Mouse (Mus musculus) stomach, embryonic 16.5 days (tissue): ENCODE measurements around the gene Auts2. TPM values are rescaled to one million over a fixed set of nuclear protein-coding genes. Genes with fewer than 3 reads are reported as not detected.

Experiments used
- ATAC-seq: fragments of 200-750 bp; cut with Nextera tagmentation; 2 replicates; pipeline ENCODE4 v1.8.0; 2017; ENCODE audit warnings: moderate number of reproducible peaks, moderate TSS enrichment; ENCODE audit not compliant: insufficient read depth, low FRiP score
- H3K27ac ChIP-seq: fragments of 300-500 bp; sonication (generic); 2 replicates; pipeline ENCODE4 v1.5.1; 2014; ENCODE audit warnings: low read length
- H3K27me3 ChIP-seq: fragments of 300-500 bp; sonication (generic); 2 replicates; pipeline ENCODE4 v1.6.1; 2014; ENCODE audit warnings: low read length, control low read depth, mixed read lengths; ENCODE audit not compliant: control insufficient read depth, insufficient read depth
- H3K36me3 ChIP-seq: fragments of 300-500 bp; sonication (generic); 2 replicates; pipeline ENCODE4 v1.6.1; 2014; ENCODE audit warnings: low read length; ENCODE audit not compliant: control insufficient read depth, insufficient read depth
- H3K4me1 ChIP-seq: fragments of 300-500 bp; sonication (generic); 2 replicates; pipeline ENCODE4 v1.6.1; 2014; ENCODE audit warnings: low read length, control low read depth, mixed read lengths; ENCODE audit not compliant: control insufficient read depth, insufficient read depth
- H3K4me2 ChIP-seq: fragments of 300-500 bp; sonication (generic); 2 replicates; pipeline ENCODE4 v1.6.1; 2014; ENCODE audit warnings: low read depth, low read length, mixed read lengths
- H3K4me3 ChIP-seq: fragments of 300-500 bp; sonication (generic); replicated peaks from 2 replicates; pipeline ENCODE4 v1.5.1; 2014; ENCODE audit warnings: mild to moderate bottlenecking, low read length
- H3K9ac ChIP-seq: fragments of 300-500 bp; sonication (generic); 2 replicates; pipeline ENCODE4 v1.6.1; 2014; ENCODE audit warnings: low read length
- H3K9me3 ChIP-seq: fragments of 300-500 bp; sonication (generic); replicated peaks from 2 replicates; pipeline ENCODE4 v1.6.1; 2016; ENCODE audit warnings: low read length, control low read depth; ENCODE audit not compliant: control insufficient read depth
- WGBS: fragments of 180-500 bp; shearing (Covaris S2); extraction: QIAGEN DNeasy Blood & Tissue Kit; methylation state at CpG from one replicate; pipeline ENCODE4 v1.1.7; 2014; 5-methylcytosine and 5-hydroxymethylcytosine counted together
- polyA plus RNA-seq: library from polyadenylated mRNA; unstranded; fragments of >200 nt; fragmentation: Nextera tagmentation; extraction: Ambion mirVana; gene quantifications from 2 replicates; pipeline ENCODE4 v1.2.1, GENCODE M21; 2015

Gene Auts2
- polyA plus RNA-seq, 1 experiment from 2014 or later = 20.1 TPM

- Histone ChIP-seq H3K27me3 (no peaks in the 10 kb centered on the region), H3K4me3 (no peak overlapping the region), H3K9me3 (no peaks in the 10 kb centered on the region), H3K27ac (no peak overlapping the region), H3K4me1 (peaks cover 15% of the 10 kb centered on the region; the same call in 1 of the 2 replicates), H3K9ac (no peak overlapping the region), H3K4me2 (no peak overlapping the region), H3K36me3 (no peaks in the 10 kb centered on the region)
- ATAC-seq = no peak
- 49% methylated on average over 3 of the region's 3 CpGs for WGBS
Observed at GRCm38 (mm10) chr5:132186659-132187058, 356.5 kb downstream of the Auts2 start.

DNA sequence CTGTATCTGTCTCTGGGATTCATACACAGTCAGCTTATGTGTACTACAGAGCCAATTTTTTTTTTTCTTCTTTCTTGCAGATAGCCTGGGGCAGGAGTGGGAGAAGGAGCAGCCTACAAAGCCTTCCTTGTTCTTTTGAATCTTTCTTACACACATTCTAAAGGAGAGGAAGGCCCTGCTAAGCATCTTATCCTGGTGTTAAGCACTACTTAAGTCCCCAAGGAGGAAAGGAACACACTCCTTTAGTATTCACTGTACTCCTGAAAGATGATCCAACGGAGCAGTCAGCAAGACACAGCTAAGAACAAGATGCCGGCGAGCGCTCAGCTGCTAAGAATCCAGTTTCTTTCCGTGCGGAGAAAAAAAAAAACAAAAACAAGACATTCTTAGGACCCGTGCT, 356.9 kb downstream of the Auts2 start:
- 41% methylated on average over 7 of the region's 7 CpGs for WGBS
- Histone ChIP-seq H3K4me3 (no peak overlapping the region), H3K4me1 (peaks cover 15% of the 10 kb centered on the region; the same call in 1 of the 2 replicates), H3K4me2 (no peak overlapping the region), H3K27ac (no peak overlapping the region), H3K9ac (no peak overlapping the region), H3K27me3 (no peaks in the 10 kb centered on the region), H3K9me3 (no peaks in the 10 kb centered on the region), H3K36me3 (no peaks in the 10 kb centered on the region)
- ATAC-seq = no peak

- Histone ChIP-seq H3K4me3 (no peak overlapping the region), H3K27me3 (no peaks in the 10 kb centered on the region), H3K4me2 (no peak overlapping the region), H3K4me1 (peaks cover 10% of the 10 kb centered on the region; the same call in 1 of the 2 replicates), H3K9ac (no peak overlapping the region), H3K9me3 (no peaks in the 10 kb centered on the region), H3K27ac (no peak overlapping the region), H3K36me3 (no peaks in the 10 kb centered on the region)
- no peak for ATAC-seq
- 61% methylated on average over 4 of the region's 4 CpGs for WGBS
Observed at GRCm38 (mm10) chr5:132184395-132185095, 358.6 kb downstream of the Auts2 start.

GRCm38 (mm10) chr5:132182077-132182476, 361.1 kb downstream of the Auts2 start:
- WGBS = 73% methylated on average over 9 of the region's 9 CpGs

GRCm38 (mm10) chr5:132170010-132170409, 373.1 kb downstream of the Auts2 start:
- no peaks in the 10 kb centered on the region for H3K27me3 ChIP-seq
- H3K9ac ChIP-seq = no peak overlapping the region
- no peaks in the 10 kb centered on the region for H3K36me3 ChIP-seq
- H3K9me3 ChIP-seq = no peaks in the 10 kb centered on the region
- H3K4me1 ChIP-seq = no peaks in the 10 kb centered on the region
- WGBS = 78% methylated on average over 8 of the region's 8 CpGs
- no peak overlapping the region for H3K4me3 ChIP-seq
- H3K27ac ChIP-seq = no peak overlapping the region
- no peak for ATAC-seq
- no peak overlapping the region for H3K4me2 ChIP-seq

More at GRCm38 (mm10) chr5:132182077-132182476, 361.1 kb downstream of the Auts2 start:
- Histone ChIP-seq H3K9me3 (no peaks in the 10 kb centered on the region), H3K4me2 (no peak overlapping the region), H3K9ac (no peak overlapping the region), H3K36me3 (no peaks in the 10 kb centered on the region), H3K4me1 (peaks cover 10% of the 10 kb centered on the region; the same call in 1 of the 2 replicates), H3K27ac (no peak overlapping the region), H3K27me3 (no peaks in the 10 kb centered on the region), H3K4me3 (no peak overlapping the region)
- no peak for ATAC-seq

DNA sequence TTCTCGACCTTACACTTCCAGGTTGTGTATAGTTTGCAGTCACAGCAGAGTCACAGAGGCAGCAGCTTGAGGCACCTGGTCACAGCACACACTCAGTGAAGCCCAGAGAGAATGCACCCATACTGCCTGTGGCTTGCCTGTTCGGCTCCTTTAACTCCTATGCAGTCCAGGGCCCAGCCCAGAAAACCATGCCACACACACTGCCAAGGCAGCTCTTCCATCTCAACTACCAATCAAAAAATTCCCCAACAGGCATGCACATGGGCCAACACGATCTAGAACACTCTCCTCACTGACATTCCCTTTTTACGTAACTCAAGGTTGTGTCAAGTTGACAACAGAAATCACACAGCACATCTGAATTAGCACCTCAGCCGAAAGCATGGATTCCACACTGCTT, 374.3 kb downstream of the Auts2 start:
- no peak overlapping the region for H3K27ac ChIP-seq
- H3K4me1 ChIP-seq = 0 out of 2 replicates have a peak, but pooled peaks cover 3% of the 10 kb centered on the region
- no peak for ATAC-seq
- no peak overlapping the region for H3K9ac ChIP-seq
- no peak overlapping the region for H3K4me2 ChIP-seq
- WGBS = 80% methylated on average over 5 of the region's 5 CpGs
- H3K36me3 ChIP-seq = no peaks in the 10 kb centered on the region
- no peaks in the 10 kb centered on the region for H3K9me3 ChIP-seq
- H3K27me3 ChIP-seq = no peaks in the 10 kb centered on the region
- no peak overlapping the region for H3K4me3 ChIP-seq

DNA sequence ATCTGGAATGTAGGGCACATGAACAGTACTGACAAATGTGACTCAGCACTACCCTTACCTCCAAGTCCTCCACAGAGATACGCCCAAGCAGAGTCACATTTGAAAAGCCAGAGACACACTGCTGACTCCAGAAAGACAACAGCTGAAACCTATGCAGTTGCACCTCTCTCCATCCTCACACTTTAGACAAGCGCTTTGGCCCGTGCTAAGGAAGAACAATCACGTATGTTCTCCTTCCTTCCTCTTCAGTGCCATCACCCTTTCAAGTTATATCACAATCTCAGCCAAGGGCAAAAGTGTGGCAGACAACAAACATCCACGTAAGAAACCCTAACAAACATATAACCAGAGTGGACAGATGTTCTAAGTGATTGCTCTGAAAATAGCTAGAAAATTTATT, 374.9 kb downstream of the Auts2 start:
- no peak for ATAC-seq
- WGBS = 85% methylated on average over 5 of the region's 5 CpGs
- no peak overlapping the region for H3K4me2 ChIP-seq

GRCm38 (mm10) chr5:132166559-132166958, 376.6 kb downstream of the Auts2 start:
- Histone ChIP-seq H3K27ac (no peak overlapping the region), H3K4me2 (no peak overlapping the region), H3K9me3 (no peaks in the 10 kb centered on the region), H3K4me3 (no peak overlapping the region), H3K27me3 (no peaks in the 10 kb centered on the region), H3K4me1 (peaks cover 11% of the 10 kb centered on the region; the same call in 1 of the 2 replicates), H3K36me3 (no peaks in the 10 kb centered on the region), H3K9ac (no peak overlapping the region)
- 73% methylated on average over 3 of the region's 3 CpGs for WGBS
- no peak for ATAC-seq

More for the DNA sequence above, 374.9 kb downstream of the Auts2 start:
- Histone ChIP-seq H3K9ac (no peak overlapping the region), H3K4me3 (no peak overlapping the region), H3K27ac (no peak overlapping the region), H3K27me3 (no peaks in the 10 kb centered on the region), H3K9me3 (no peaks in the 10 kb centered on the region), H3K4me1 (0 out of 2 replicates have a peak, but pooled peaks cover 3% of the 10 kb centered on the region), H3K36me3 (no peaks in the 10 kb centered on the region)

GRCm38 (mm10) chr5:132163960-132164359, 379.2 kb downstream of the Auts2 start:
- Histone ChIP-seq H3K4me2 (no peak overlapping the region; the same call in 1 of the 2 replicates), H3K27ac (no peak overlapping the region), H3K4me3 (no peak overlapping the region), H3K27me3 (no peaks in the 10 kb centered on the region), H3K4me1 (peaks cover 19% of the 10 kb centered on the region; the same call in 1 of the 2 replicates), H3K9ac (no peak overlapping the region), H3K9me3 (no peaks in the 10 kb centered on the region), H3K36me3 (no peaks in the 10 kb centered on the region)
- ATAC-seq = no peak
- 71% methylated on average over 10 of the region's 10 CpGs for WGBS
